Comparison of ENCODE assay signal across 8 mouse cellular contexts in the genomic region with DNA sequence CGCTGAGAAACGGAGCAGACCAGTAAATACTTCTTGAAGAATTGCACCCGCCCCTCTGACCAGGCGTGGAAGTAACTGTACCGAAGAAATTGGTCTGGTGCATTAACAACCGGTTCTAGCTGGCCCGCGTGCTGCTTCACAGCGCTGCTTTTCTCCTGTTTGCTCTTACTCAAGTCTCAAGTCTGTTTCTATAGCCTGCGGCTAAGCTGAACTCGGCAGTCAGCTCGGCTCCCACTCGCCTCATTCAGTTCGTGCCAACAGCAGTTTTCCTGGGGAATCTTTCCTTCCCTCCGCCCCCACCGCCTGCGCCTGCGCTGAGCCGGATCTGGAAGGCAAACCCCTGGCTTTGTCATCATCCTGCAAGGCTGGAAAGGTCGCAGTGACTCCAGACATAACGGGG. TPM values are rescaled to one million over a fixed set of nuclear protein-coding genes. Genes with fewer than 3 reads are reported as not detected.
A peak's percentile ranks its signal among the peaks of the same experiment; 100 is the strongest.
DNase-seq lines count a peak whose midpoint lies in the region; ATAC-seq lines count a peak whose summit lies in the region.

No protein-coding gene starts in this region.

- peaks cover 33% of the 10 kb centered on the region for H3K27me3 ChIP-seq in forebrain, embryonic 10.5 days (ENCODE audit: poor library complexity, severe bottlenecking)
- no peaks in the 10 kb centered on the region for H3K27me3 ChIP-seq in heart, embryonic 11.5 days (ENCODE audit: control insufficient read depth, insufficient read depth, low read length)
- 0 out of 2 replicates have a peak, but pooled peaks cover 4% of the 10 kb centered on the region for H3K27me3 ChIP-seq in kidney, embryonic 15.5 days
- peaks cover 7% of the 10 kb centered on the region for H3K27me3 ChIP-seq in liver, embryonic 11.5 days (replicated peaks; ENCODE audit: control insufficient read depth, insufficient read depth, low read length)
- no peaks in the 10 kb centered on the region for H3K27me3 ChIP-seq in neural tube, embryonic 14.5 days (ENCODE audit: control insufficient read depth, insufficient read depth, low read length)

- peak overlapping the region; percentile 37 for H3K4me3 ChIP-seq in forebrain, embryonic 10.5 days
- peak overlapping the region; percentile 32 for H3K4me3 ChIP-seq in heart, embryonic 11.5 days (ENCODE audit: low read depth, low read length)
- H3K4me3 ChIP-seq in kidney, embryonic 15.5 days (replicated peaks), result peak overlapping the region; percentile 40
- H3K4me3 ChIP-seq in liver, embryonic 11.5 days (ENCODE audit: low read depth, low read length), result 0 out of 2 replicates have a peak overlapping the region, but pooled peaks have one; percentile 15
- H3K4me3 ChIP-seq in neural tube, embryonic 14.5 days (ENCODE audit: low read depth, low read length), result peak overlapping the region; percentile 7; the same call in 1 of the 2 replicates

- H3K4me1 ChIP-seq in forebrain, embryonic 10.5 days, result peaks cover 47% of the 10 kb centered on the region
- 0 out of 2 replicates have a peak, but pooled peaks cover 3% of the 10 kb centered on the region for H3K4me1 ChIP-seq in heart, embryonic 11.5 days (ENCODE audit: control insufficient read depth, insufficient read depth, low read length)
- peaks cover 47% of the 10 kb centered on the region for H3K4me1 ChIP-seq in kidney, embryonic 15.5 days
- no peaks in the 10 kb centered on the region for H3K4me1 ChIP-seq in liver, embryonic 11.5 days (replicated peaks; ENCODE audit: control insufficient read depth, insufficient read depth, low read length)
- H3K4me1 ChIP-seq in neural tube, embryonic 14.5 days (ENCODE audit: control insufficient read depth, insufficient read depth, low read length), result peaks cover 9% of the 10 kb centered on the region

- H3K36me3 ChIP-seq in forebrain, embryonic 10.5 days (replicated peaks), result no peaks in the 10 kb centered on the region
- H3K36me3 ChIP-seq in heart, embryonic 11.5 days (ENCODE audit: control insufficient read depth, insufficient read depth, low read length), result no peaks in the 10 kb centered on the region
- H3K36me3 ChIP-seq in kidney, embryonic 15.5 days, result no peaks in the 10 kb centered on the region
- H3K36me3 ChIP-seq in liver, embryonic 11.5 days (ENCODE audit: control insufficient read depth, insufficient read depth, low read length), result no peaks in the 10 kb centered on the region
- no peaks in the 10 kb centered on the region for H3K36me3 ChIP-seq in neural tube, embryonic 14.5 days (ENCODE audit: control insufficient read depth, insufficient read depth, low read length)

- 26% methylated on average over 21 of the region's 21 CpGs for WGBS in forebrain, embryonic 10.5 days
- WGBS in heart, embryonic 11.5 days (ENCODE audit: insufficient replicate concordance), result 21% methylated on average over 21 of the region's 21 CpGs
- 7% methylated on average over 21 of the region's 21 CpGs for WGBS in kidney, embryonic 15.5 days
- WGBS in liver, embryonic 11.5 days, result 29% methylated on average over 21 of the region's 21 CpGs
- WGBS in neural tube, embryonic 14.5 days, result 17% methylated on average over 21 of the region's 21 CpGs

- H3K9me3 ChIP-seq in forebrain, embryonic 10.5 days, result peaks cover 11% of the 10 kb centered on the region
- H3K9me3 ChIP-seq in heart, embryonic 11.5 days (replicated peaks; ENCODE audit: control insufficient read depth, low read length), result no peaks in the 10 kb centered on the region
- H3K9me3 ChIP-seq in kidney, embryonic 15.5 days (replicated peaks), result 0 out of 2 replicates have a peak, but pooled peaks cover 4% of the 10 kb centered on the region
- no peaks in the 10 kb centered on the region for H3K9me3 ChIP-seq in liver, embryonic 11.5 days (ENCODE audit: control insufficient read depth, low read length)
- H3K9me3 ChIP-seq in neural tube, embryonic 14.5 days (ENCODE audit: control insufficient read depth, low read length), result no peaks in the 10 kb centered on the region

- DNase-seq in adrenal gland, postnatal 36 days, result peak; percentile 90 to 92
- DNase-seq in forebrain, embryonic 10.5 days (ENCODE audit: extremely low spot score, low spot score), result peak; percentile 56
- DNase-seq in liver, embryonic 11.5 days (ENCODE audit: low spot score), result peak; percentile 48
- peak; percentile 65 for DNase-seq in yolk sac, embryonic 10.5 days (ENCODE audit: low spot score)
- no peak for DNase-seq in spleen, adult 18-20 months

- peak overlapping the region; percentile 61; the same call in 1 of the 2 replicates for H3K9ac ChIP-seq in heart, embryonic 11.5 days (ENCODE audit: low read depth, low read length)
- H3K9ac ChIP-seq in kidney, embryonic 15.5 days, result peak overlapping the region; percentile 26
- H3K9ac ChIP-seq in liver, embryonic 11.5 days (ENCODE audit: low read depth, low read length), result no peak overlapping the region
- peak overlapping the region; percentile 21; the same call in 1 of the 2 replicates for H3K9ac ChIP-seq in neural tube, embryonic 14.5 days (replicated peaks; ENCODE audit: low read depth, low read length)

- H3K27ac ChIP-seq in forebrain, embryonic 10.5 days, result peak overlapping the region; percentile 74
- peak overlapping the region; percentile 35; the same call in 1 of the 2 replicates for H3K27ac ChIP-seq in heart, embryonic 11.5 days (ENCODE audit: low read depth, low read length)
- H3K27ac ChIP-seq in kidney, embryonic 15.5 days, result peak overlapping the region; percentile 71
- no peak overlapping the region for H3K27ac ChIP-seq in liver, embryonic 11.5 days (ENCODE audit: low read depth, low read length)
- 0 out of 2 replicates have a peak overlapping the region, but pooled peaks have one; percentile 44 for H3K27ac ChIP-seq in neural tube, embryonic 14.5 days (ENCODE audit: low read depth, low read length)

- ATAC-seq in heart, embryonic 11.5 days (replicated peaks; ENCODE audit: insufficient number of reproducible peaks, low FRiP score, low TSS enrichment), result no peak
- peak; percentile 60 for ATAC-seq in kidney, embryonic 15.5 days (replicated peaks; ENCODE audit: low FRiP score)
- no peak for ATAC-seq in liver, embryonic 11.5 days (replicated peaks; ENCODE audit: low FRiP score)
- ATAC-seq in neural tube, embryonic 14.5 days (ENCODE audit: low read depth), result peak; percentile 73; the same call in 1 of the 2 replicates

- peak overlapping the region; percentile 65 for H3K4me2 ChIP-seq in heart, embryonic 11.5 days
- H3K4me2 ChIP-seq in kidney, embryonic 15.5 days, result peak overlapping the region; percentile 62
- H3K4me2 ChIP-seq in liver, embryonic 11.5 days, result peak overlapping the region; percentile 47
- H3K4me2 ChIP-seq in neural tube, embryonic 14.5 days (ENCODE audit: low read depth, low read length), result peak overlapping the region; percentile 45

RNA-seq across cellular contexts. Expression of a gene that starts 14.3 kb away (rescaled TPM):
- total RNA-seq in adrenal gland, postnatal 36 days (2021), result 10 to 100 TPM; 12.3 to 17.2 TPM
- 51.4 and 52.7 TPM in 2 replicates for polyA plus RNA-seq in forebrain, embryonic 10.5 days (2016; fragmentation: Nextera tagmentation; extraction: Ambion mirVana)
- 38.5 and 40.8 TPM in 2 replicates for polyA plus RNA-seq in heart, embryonic 11.5 days (2014; fragmentation: Nextera tagmentation; extraction: Ambion mirVana)
- 61.3 and 66.6 TPM in 2 replicates for polyA plus RNA-seq in kidney, embryonic 15.5 days (2015; fragmentation: Nextera tagmentation; extraction: Ambion mirVana)
- 17.9 and 21.3 TPM in 2 replicates for polyA plus RNA-seq in liver, embryonic 11.5 days (2014; fragmentation: Nextera tagmentation; extraction: Ambion mirVana)
- 57.0 and 60.7 TPM in 2 replicates for polyA plus RNA-seq in neural tube, embryonic 14.5 days (2014; fragmentation: Nextera tagmentation; extraction: Ambion mirVana)

Comparison
In these comparisons a context has a peak if more than half of its experiments do, and no peak if none do; other contexts are left out.
1. DNase-seq: peak in adrenal gland, postnatal 36 days (2 of 2), forebrain, embryonic 10.5 days (single experiment), liver, embryonic 11.5 days (single experiment) and yolk sac, embryonic 10.5 days (single experiment); none in spleen, adult 18-20 months (0 of 2).
2. ATAC-seq: peak in kidney, embryonic 15.5 days (single experiment) and neural tube, embryonic 14.5 days (single experiment); none in heart, embryonic 11.5 days (single experiment) and liver, embryonic 11.5 days (single experiment).
3. Peak in every context shown above with its lines, with median percentiles within 50 percentile points of each other: H3K4me3 ChIP-seq and H3K4me2 ChIP-seq.